Mouse (Mus musculus) cerebellum, adult 2 months (tissue): ENCODE results near the gene Marc2.

Experiments
- CTCF ChIP-seq: fragments of 200-500 bp; IDR thresholded peaks from 2 replicates; pipeline ENCODE4 v1.5.1; 2011; ENCODE audit warnings: low read depth, mild to moderate bottlenecking, control low read depth, low read length, moderate library complexity, borderline replicate concordance; ENCODE audit not compliant: insufficient read depth
- POLR2A ChIP-seq: fragments of 200-500 bp; IDR thresholded peaks from 2 replicates; pipeline ENCODE4 v1.6.1; 2011; ENCODE audit warnings: low read length, control low read depth, borderline replicate concordance; ENCODE audit not compliant: insufficient read depth

DNA sequence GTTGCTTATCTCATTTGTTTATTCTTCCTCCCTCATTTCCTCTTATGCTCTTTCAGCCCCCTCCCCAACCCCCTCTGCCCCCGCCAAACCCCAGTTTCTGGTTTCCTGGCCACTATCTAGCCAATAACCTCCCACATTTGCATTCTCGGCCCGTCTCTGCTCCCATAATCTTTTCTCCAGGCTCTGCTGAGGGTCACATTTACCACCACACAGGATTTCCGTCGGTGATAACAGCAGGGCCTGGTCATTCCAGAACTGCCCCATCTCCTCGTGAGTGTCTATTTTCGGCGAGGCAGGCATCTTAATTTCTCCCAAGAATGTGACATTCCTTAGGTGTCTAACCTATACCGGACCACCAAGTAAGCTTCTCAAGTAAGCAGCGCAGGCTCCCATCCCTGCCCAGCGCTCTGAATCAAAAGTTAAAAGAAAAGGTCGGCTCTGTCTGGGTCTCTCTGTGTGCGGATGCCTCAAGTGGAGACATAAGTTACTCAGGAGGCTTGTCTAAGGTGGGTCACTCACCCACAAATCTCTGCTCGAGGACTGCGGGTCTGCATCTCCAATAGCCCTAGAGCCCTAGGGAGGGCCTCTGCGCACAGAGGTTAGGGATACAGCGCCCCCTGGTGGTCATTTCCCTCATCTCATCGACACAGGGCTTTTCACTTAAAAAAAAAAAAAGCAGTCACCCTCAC lies 74.9 kb downstream of the Marc2 start:
- TF ChIP-seq CTCF, result peak; percentile 58; the same call in 1 of the 2 replicates
- no peak for TF ChIP-seq POLR2A
